In genomic region chrX:151018798-151019197, GRCm38 (mm10) we compare ENCODE assay signal across 14 mouse cellular contexts. TPM values are rescaled to one million over a fixed set of nuclear protein-coding genes. Genes with fewer than 3 reads are reported as not detected.
A peak's percentile ranks its signal among the peaks of the same experiment; 100 is the strongest.
DNase-seq lines count a peak whose midpoint lies in the region; ATAC-seq and TF ChIP-seq lines count a peak whose summit lies in the region.
"Had no signal": no experiment of that assay in that cellular context is flagged by ENCODE, and none has a peak within 500 bp of the region (broad histone marks: within the 10 kb centered on the region; RNA-seq: fewer than 3 reads in every experiment).

No protein-coding gene starts in this region.

- H3K27ac ChIP-seq in forebrain, embryonic 10.5 days, result no peak overlapping the region
- no peak overlapping the region for H3K27ac ChIP-seq in forebrain, embryonic 11.5 days (ENCODE audit: low read depth, low read length)
- no peak overlapping the region for H3K27ac ChIP-seq in forebrain, embryonic 14.5 days (ENCODE audit: low read depth, low read length)
- H3K27ac ChIP-seq in limb, embryonic 12.5 days, result no peak overlapping the region
- H3K27ac ChIP-seq: limb, embryonic 15.5 days; macrophage had no signal

- DNase-seq in forebrain, embryonic 10.5 days (ENCODE audit: extremely low spot score, low spot score), result no peak
- DNase-seq in forebrain, embryonic 11.5 days (ENCODE audit: low spot score), result no peak
- DNase-seq in forebrain, embryonic 14.5 days (ENCODE audit: low spot score), result no peak
- DNase-seq in urinary bladder, postnatal 36 days (ENCODE audit: low spot score in 2 of 2), result no peak
- no peak for DNase-seq in gastrocnemius, postnatal 14 days
- no peak for DNase-seq in urinary bladder, postnatal 14 days (ENCODE audit: low spot score)
- DNase-seq: adrenal gland, postnatal 25 days; gastrocnemius, postnatal 10 days; spleen, adult 18-20 months; thymus, adult 2 months had no signal

- intact Hi-C loops in gastrocnemius, postnatal 14 days (cut with DNase I; ENCODE audit: low total_unique reads), result no loop called here

- no peak for ATAC-seq in forebrain, embryonic 11.5 days (replicated peaks; ENCODE audit: low FRiP score)
- no peak for ATAC-seq in forebrain, embryonic 14.5 days
- ATAC-seq in limb, embryonic 12.5 days (ENCODE audit: insufficient number of reproducible peaks, insufficient read depth, low FRiP score, low TSS enrichment, low read depth), result no peak

- no peak overlapping the region for H3K4me2 ChIP-seq in forebrain, embryonic 11.5 days (ENCODE audit: low read depth, low read length, severe bottlenecking)
- H3K4me2 ChIP-seq in forebrain, embryonic 14.5 days (ENCODE audit: low read length), result peak overlapping the region; percentile 54
- H3K4me2 ChIP-seq in limb, embryonic 12.5 days, result peak overlapping the region; percentile 57

- H3K36me3 ChIP-seq in forebrain, embryonic 10.5 days (replicated peaks), result peaks cover 11% of the 10 kb centered on the region
- H3K36me3 ChIP-seq in forebrain, embryonic 11.5 days (ENCODE audit: control insufficient read depth, insufficient read depth, low read length), result no peaks in the 10 kb centered on the region; the same call in 1 of the 2 replicates
- H3K36me3 ChIP-seq in E14TG2a.4 (ENCODE audit: insufficient read depth, low read length), result peaks cover 14% of the 10 kb centered on the region
- no peaks in the 10 kb centered on the region for H3K36me3 ChIP-seq in forebrain, embryonic 14.5 days (ENCODE audit: control insufficient read depth, insufficient read depth, low read length)
- H3K36me3 ChIP-seq in limb, embryonic 12.5 days, result peaks cover 5% of the 10 kb centered on the region; the same call in 1 of the 2 replicates

- H3K27me3 ChIP-seq in forebrain, embryonic 10.5 days (ENCODE audit: poor library complexity, severe bottlenecking), result peaks cover 16% of the 10 kb centered on the region; the same call in 1 of the 2 replicates
- no peaks in the 10 kb centered on the region for H3K27me3 ChIP-seq in forebrain, embryonic 11.5 days (ENCODE audit: control insufficient read depth, insufficient read depth, low read length)
- no peaks in the 10 kb centered on the region for H3K27me3 ChIP-seq in E14TG2a.4 (ENCODE audit: insufficient read depth, low read length)
- H3K27me3 ChIP-seq in forebrain, embryonic 14.5 days (replicated peaks; ENCODE audit: control insufficient read depth, insufficient read depth, low read length), result no peaks in the 10 kb centered on the region
- H3K27me3 ChIP-seq in limb, embryonic 12.5 days, result peaks cover 2% of the 10 kb centered on the region; the same call in 1 of the 2 replicates
- H3K27me3 ChIP-seq: limb, embryonic 15.5 days had no signal

- peaks cover 14% of the 10 kb centered on the region for H3K4me1 ChIP-seq in forebrain, embryonic 10.5 days
- no peaks in the 10 kb centered on the region for H3K4me1 ChIP-seq in forebrain, embryonic 11.5 days (replicated peaks; ENCODE audit: control insufficient read depth, insufficient read depth, low read length)
- peaks cover 20% of the 10 kb centered on the region for H3K4me1 ChIP-seq in E14TG2a.4 (replicated peaks; ENCODE audit: low read depth, low read length)
- H3K4me1 ChIP-seq in forebrain, embryonic 14.5 days (ENCODE audit: control insufficient read depth, insufficient read depth, low read length), result no peaks in the 10 kb centered on the region
- H3K4me1 ChIP-seq in limb, embryonic 12.5 days (replicated peaks), result no peaks in the 10 kb centered on the region; the same call in 1 of the 2 replicates
- H3K4me1 ChIP-seq: limb, embryonic 15.5 days had no signal

- 75% methylated on average over 3 of the region's 3 CpGs for WGBS in forebrain, embryonic 10.5 days
- 84% methylated on average over 3 of the region's 3 CpGs for WGBS in forebrain, embryonic 11.5 days
- 85% methylated on average over 3 of the region's 3 CpGs for WGBS in forebrain, embryonic 14.5 days
- 90% methylated on average over 3 of the region's 3 CpGs for WGBS in limb, embryonic 12.5 days

- no peak overlapping the region for H3K9ac ChIP-seq in forebrain, embryonic 11.5 days (ENCODE audit: low read length)
- H3K9ac ChIP-seq in forebrain, embryonic 14.5 days (ENCODE audit: low read length), result no peak overlapping the region
- no peak overlapping the region for H3K9ac ChIP-seq in limb, embryonic 12.5 days (replicated peaks)
- H3K9ac ChIP-seq: limb, embryonic 15.5 days had no signal

- H3K9me3 ChIP-seq in forebrain, embryonic 10.5 days, result no peaks in the 10 kb centered on the region
- H3K9me3 ChIP-seq in forebrain, embryonic 11.5 days (ENCODE audit: control insufficient read depth, low read length), result no peaks in the 10 kb centered on the region
- no peaks in the 10 kb centered on the region for H3K9me3 ChIP-seq in E14TG2a.4 (ENCODE audit: low read length)
- H3K9me3 ChIP-seq in forebrain, embryonic 14.5 days (replicated peaks; ENCODE audit: control insufficient read depth, low read length), result no peaks in the 10 kb centered on the region
- H3K9me3 ChIP-seq in limb, embryonic 12.5 days, result no peaks in the 10 kb centered on the region
- H3K9me3 ChIP-seq: limb, embryonic 15.5 days had no signal

- H3K4me3 ChIP-seq in forebrain, embryonic 10.5 days, result peak overlapping the region; percentile 55; the same call in 1 of the 2 replicates
- H3K4me3 ChIP-seq in forebrain, embryonic 11.5 days (ENCODE audit: low read depth, low read length), result no peak overlapping the region
- H3K4me3 ChIP-seq in E14TG2a.4 (replicated peaks; ENCODE audit: low read length), result peak overlapping the region; percentile 81
- H3K4me3 ChIP-seq in forebrain, embryonic 14.5 days (ENCODE audit: low read depth, low read length), result no peak overlapping the region
- peak overlapping the region; percentile 45; the same call in 1 of the 2 replicates for H3K4me3 ChIP-seq in limb, embryonic 12.5 days (replicated peaks)

- TF ChIP-seq CTCF in E14TG2a.4 (conservative IDR thresholded peaks at IDR 0.05; ENCODE audit: low read length), result no peak

RNA-seq across cellular contexts. Expression of gene Gnl3l, which starts 1.7 kb away (rescaled TPM):
- polyA plus RNA-seq in forebrain, embryonic 10.5 days (2016; fragmentation: Nextera tagmentation; extraction: Ambion mirVana), result 41.8 and 44.3 TPM in 2 replicates
- polyA plus RNA-seq in forebrain, embryonic 11.5 days (2014; fragmentation: Nextera tagmentation; extraction: Ambion mirVana), result 46.8 and 48.0 TPM in 2 replicates
- polyA plus RNA-seq in forebrain, embryonic 14.5 days (2014; fragmentation: Nextera tagmentation; extraction: Ambion mirVana), result 53.6 and 59.0 TPM in 2 replicates
- polyA plus RNA-seq in limb, embryonic 12.5 days (2016; fragmentation: Nextera tagmentation; extraction: Ambion mirVana), result 28.6 and 31.3 TPM in 2 replicates
- 10 to 100 TPM; 32.9 to 35.0 TPM for total RNA-seq in gastrocnemius, postnatal 14 days (2021)

RNA-seq across cellular contexts. Expression of gene Fgd1, which starts 27.2 kb away (rescaled TPM):
- 11.5 and 13.2 TPM in 2 replicates for polyA plus RNA-seq in forebrain, embryonic 10.5 days (2016; fragmentation: Nextera tagmentation; extraction: Ambion mirVana)
- polyA plus RNA-seq in forebrain, embryonic 11.5 days (2014; fragmentation: Nextera tagmentation; extraction: Ambion mirVana), result 11.7 and 12.5 TPM in 2 replicates
- polyA plus RNA-seq in forebrain, embryonic 14.5 days (2014; fragmentation: Nextera tagmentation; extraction: Ambion mirVana), result 9.4 and 9.6 TPM in 2 replicates
- polyA plus RNA-seq in limb, embryonic 12.5 days (2016; fragmentation: Nextera tagmentation; extraction: Ambion mirVana), result 19.4 and 20.6 TPM in 2 replicates
- total RNA-seq in gastrocnemius, postnatal 14 days (2021), result 1 to 10 TPM; 4.7 to 5.6 TPM

Comparison
In these comparisons a context has a peak if more than half of its experiments do, and no peak if none do; other contexts are left out.
1. H3K4me3 ChIP-seq: peak in forebrain, embryonic 10.5 days (single experiment), E14TG2a.4 (single experiment) and limb, embryonic 12.5 days (single experiment); none in forebrain, embryonic 11.5 days (single experiment) and forebrain, embryonic 14.5 days (single experiment).